Mouse (Mus musculus) erythroblast, embryonic 14.5 days (primary cell): ENCODE results near the gene Lrrn4cl.

ENCODE experiments used
- GATA1 ChIP-seq: IDR thresholded peaks from 2 replicates; pipeline ENCODE4 v1.6.1; 2012; ENCODE audit warnings: low read length, inconsistent platforms, mixed read lengths
- TAL1 ChIP-seq: IDR thresholded peaks from 3 replicates; pipeline ENCODE4 v1.6.1; 2012; ENCODE audit warnings: low read length, inconsistent platforms, mixed read lengths

DNA sequence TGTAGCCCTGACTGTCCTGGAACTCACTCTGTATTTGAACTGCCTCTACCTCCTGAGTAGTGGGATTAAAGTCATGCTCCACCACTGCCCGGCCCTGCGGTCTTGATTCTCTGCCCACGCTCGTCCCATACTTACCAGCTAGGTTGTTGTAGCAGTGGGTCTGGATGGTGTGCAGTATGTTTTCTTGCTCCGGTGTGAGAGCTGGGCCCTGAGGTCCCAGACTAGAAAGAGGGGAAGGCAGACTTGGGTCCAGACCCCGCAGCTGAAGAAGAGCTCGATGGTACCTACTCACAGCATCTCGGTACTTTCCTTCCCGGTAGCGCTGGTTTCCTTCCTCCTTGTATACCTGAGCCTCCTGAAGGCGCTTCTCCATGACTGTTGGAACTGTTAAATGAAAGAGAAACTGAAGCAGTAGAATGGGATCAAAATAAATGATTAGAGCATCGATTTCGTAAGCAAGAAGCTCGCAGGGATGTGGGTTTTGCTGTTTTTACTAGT, 32.2 kb upstream of the Lrrn4cl start:
- no peak for TF ChIP-seq GATA1
- TF ChIP-seq TAL1: no peak
